Mouse (Mus musculus): ENCODE results near the gene Mettl16.

Gene Mettl16

DNA sequence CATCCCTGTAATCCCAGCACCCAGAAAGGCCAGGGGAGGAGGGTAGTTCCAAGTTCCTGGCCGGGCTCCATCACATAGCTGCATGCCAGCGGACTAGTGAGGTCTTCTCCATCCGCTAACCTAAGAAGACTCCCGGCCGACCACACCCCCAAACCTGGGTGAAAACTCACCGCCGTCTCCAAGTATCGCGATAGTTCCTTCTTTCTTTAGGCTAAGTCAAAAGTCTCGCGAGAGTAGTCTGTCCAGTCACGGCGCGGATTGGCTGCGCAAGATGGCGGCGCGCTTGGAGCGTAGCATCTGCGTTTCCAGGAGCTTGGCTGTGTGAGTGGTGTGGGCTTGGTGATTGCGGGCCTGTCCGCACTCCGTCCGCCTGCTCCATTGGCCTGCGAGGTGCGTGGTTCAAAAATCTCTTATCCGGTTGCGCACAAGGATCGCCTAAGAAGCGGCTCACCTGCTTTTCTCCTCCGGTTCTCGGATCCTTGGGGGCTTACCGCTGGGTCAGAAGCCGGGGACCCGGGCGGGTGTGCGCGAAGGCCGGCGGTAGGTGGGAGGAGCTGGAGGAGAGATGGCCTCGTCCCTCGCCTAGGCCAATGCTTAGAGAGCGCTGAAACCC is at the start of gene Mettl16:
Mettl16 (plus strand) TSS at position 236 of the 613 bp plus-strand sequence.
- DNase-seq (ENCODE audit: low spot score), result peak; percentile 94

DNA sequence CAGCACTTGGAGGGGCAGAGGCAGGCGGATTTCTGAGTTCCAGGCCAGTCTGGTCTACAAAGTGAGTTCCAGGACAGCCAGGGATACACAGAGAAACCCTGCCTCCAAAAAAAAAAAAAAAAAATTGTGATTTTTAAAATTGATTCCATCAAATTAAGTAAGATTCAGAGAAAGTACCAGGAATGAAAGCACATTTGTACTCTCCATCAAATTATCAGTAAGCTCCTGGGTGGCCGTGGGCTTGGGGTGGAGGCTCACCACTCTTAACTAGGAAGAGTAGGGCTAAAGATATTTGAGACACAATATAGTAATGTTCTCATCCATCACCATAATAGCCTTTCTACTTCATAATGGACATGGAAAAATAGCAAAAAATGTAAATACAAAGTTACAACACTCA is 49.5 kb upstream of the Mettl16 start:
- no peak for DNase-seq (ENCODE audit: low spot score)

DNA sequence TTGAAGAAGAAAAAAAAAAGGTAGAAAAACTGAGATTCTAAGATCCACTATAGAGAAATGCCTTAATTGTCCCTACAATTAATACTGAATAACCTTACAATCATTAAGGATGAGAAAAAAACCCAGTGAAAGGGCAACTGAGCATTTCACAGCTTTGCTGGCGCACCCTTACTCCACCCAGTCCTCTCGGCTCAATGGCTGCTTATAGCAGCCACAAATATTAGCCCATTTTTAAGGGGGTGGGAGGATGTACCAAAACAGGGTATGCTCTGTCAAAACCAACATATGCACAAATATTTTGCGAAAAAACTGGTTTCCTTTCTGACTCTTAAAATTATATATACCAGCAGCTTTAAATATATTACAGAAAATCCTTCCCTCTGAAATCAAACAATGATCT is 48.7 kb upstream of the Mettl16 start:
- DNase-seq (ENCODE audit: low spot score), result no peak

DNA sequence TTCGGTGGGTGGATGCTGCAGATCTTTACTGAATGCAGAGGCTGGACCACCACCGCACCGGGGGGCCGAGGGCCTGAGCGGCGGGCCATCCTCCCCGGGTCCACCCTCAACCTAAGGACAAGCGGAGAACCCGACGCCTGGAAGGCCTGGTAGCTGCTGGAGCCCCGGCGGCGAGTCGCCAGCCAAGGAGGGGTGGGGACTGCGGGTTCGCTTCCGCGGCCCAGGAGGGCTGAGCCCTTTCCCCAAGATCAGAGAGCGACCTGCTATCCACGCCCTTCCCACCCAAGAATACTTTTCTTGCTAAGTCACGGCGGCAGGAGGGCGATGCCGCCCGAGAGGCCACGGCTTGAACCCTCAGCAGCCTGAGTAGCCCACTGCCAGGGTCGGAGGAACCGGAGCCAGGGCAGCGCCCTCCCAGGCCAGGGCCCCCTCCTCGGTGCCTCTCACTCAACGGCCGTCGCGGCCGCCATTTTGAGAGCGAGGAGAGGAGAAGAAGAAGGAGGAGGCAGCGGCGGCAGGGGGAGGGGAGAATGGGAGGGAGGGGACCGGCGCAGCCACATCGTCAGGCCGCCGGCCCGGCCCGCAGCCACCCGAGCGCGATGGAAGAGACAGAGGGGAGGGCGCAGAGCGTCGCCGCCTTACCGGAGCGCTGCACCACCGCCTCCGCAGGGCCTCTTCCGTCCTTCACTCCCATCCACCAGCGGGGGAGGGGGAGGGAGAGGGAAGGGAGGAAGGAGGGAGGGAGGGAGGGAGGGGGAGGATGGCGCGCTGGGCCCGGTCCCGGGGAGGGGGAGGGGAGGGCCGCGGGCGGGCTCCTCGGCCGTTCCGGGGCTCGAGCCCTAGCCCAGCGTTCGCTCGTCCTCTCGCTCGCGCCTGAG is 47.0 kb upstream of the Mettl16 start:
- DNase-seq (ENCODE audit: low spot score), result peak; percentile 87

DNA sequence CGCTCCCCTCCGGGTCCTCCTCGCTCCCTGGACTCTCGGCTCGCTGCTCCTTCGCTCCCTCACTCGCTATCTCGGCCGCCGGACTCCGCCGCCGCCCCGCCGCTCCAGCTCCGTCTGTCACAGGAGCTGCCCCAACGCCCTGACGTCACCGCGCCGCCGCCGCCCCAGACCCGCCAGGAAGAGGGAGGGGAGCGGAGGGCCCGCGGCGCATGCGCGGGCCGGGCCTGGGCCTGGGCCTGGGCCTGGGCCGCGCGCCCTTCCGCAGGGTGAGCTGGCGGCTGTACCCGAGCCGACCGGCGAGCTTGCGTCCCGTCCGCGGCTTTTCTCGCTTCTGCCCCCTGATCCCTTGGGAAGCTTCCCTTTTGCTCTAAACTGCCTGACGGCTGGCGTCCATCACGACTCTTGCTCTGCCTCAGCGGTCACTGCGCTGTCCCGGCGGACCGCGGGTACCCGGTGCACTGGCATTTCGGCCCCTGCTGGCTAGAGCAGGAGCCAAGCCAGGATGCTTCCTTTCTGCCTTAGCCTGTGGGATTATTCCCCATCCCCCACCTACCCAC is 46.3 kb upstream of the Mettl16 start, which contains the start of gene Pafah1b1:
Pafah1b1 (minus strand) TSS at position 436 of the 557 bp plus-strand sequence.
- DNase-seq (ENCODE audit: low spot score), result peak; percentile 96

DNA sequence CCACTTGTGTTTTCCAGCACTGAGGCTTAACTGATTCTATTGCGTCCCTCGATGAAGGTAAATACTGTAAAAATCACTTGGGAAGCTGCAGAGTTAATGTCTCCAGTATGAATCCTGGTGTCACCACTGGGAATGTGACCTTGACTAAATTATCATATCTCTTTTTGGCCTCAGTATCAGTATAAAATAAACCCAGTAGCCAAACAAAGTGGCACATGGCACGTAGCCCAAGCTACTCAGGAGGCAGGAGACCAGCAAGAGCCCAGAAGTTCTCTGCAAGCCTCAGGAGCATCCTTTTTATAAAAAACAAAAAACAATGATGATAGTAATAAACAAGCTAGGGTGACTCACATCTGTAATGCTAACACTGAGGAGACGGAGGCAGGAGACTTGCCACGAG is 45.4 kb upstream of the Mettl16 start:
- no peak for DNase-seq (ENCODE audit: low spot score)

DNA sequence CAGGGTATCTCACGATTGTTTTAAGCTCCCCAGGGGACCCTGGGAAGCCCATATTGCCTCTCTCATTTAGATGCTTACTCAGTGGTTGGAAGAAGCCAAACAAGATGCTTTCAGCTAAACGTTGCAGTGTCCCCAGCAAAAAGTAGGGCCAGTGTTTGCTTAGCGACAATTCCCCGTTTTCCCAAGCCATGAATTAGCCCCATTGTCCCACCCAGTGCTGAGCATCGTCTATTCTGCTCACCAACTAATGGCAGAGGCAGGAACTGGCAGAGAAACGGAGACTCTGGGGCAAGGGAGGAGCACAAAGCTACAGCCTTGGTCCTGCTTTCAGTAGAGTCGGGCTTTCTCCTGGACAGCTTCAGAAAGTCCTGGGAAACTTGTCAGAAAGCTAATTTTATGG is 35.7 kb upstream of the Mettl16 start:
- DNase-seq (ENCODE audit: low spot score), result no peak

DNA sequence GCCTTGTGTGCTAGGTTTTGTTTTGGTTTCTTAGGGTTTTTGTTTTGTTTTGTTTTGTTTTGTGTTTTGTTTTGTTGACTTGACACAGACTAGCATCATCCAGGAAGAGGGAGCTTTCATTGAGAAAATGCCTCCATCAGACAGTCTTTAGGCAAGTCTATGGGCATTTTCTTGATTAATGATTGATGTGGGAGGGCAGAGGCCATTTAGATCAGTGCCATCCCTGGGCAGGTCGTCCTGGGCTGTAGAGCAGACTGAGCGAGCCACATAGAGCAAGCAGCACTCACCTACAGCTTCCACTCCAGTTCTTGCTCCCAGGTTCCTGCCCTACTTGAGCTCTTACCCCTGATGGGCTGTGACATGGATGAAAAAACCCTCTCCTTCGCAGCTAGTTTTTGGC is 32.8 kb upstream of the Mettl16 start:
- no peak for DNase-seq (ENCODE audit: low spot score)

DNA sequence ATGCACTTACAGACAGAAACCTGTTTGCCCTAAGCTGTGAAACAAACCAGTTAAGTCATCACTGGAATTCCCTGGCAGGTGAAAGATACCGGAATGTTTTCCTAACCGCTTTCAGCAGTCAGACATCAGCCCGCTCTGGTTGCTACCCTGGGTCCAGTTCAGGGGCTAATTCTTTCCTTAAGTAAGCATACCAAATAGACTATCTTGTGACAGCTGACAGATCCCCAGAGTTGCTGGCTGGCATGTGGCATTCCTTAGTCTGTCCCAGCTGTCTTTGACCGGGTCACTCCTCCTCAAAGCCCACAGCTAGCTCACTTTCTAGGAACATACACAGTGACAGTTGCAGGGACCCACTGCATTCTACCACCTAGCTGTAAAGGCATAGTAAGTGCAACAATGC is 22.6 kb upstream of the Mettl16 start:
- no peak for DNase-seq (ENCODE audit: low spot score)

DNA sequence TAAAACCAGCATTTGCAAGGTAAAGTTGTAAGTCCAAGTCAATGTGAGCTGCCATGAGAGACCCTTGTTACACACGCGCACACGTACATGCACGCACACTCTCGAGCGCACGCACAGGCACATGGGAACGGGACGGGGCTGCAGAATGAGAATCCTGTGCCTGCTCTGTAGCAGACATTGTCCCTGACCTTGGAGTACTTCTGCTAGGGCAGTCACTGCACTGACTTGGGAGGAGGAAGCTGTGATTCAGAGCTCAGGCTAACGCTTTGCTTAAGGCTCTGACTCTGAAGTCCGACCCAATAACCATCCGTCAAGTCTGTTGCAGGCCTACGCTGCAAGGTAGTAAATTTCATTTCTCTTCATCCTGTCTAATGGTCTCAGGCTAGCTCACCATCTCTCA is 21.4 kb upstream of the Mettl16 start:
- no peak for DNase-seq (ENCODE audit: low spot score)

DNA sequence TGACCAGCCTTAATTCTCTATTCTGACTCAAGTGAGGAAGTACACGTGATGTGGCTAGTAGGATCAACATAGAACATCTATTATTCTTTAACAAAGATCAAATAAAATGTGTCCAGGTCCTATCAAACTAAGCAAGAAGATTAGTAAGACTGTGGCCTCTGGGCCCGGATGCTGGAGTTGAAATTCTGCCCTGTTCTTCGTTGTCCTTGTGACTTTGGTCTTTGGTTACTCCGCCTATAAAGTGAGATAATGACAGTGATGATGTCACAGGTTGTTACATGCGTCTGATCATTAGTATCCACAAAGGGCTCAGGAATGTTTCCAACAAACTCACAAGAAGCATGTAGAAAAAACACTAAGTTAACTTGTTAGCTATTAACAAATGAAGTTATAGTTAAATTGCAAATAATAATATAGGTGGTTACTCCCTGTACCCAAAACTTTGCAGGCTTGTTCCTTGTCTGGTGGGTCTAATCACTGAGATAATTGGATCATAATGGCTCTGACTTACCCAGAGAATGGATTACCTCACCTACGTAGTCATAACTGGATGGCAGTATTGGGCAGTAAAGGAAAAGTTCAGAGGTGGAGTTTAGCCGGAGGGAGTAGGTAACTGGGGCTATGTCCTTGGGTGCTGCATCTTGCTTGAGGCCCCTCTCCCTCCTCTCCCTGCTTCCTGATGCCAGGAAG is 19.8 kb upstream of the Mettl16 start:
- DNase-seq (ENCODE audit: low spot score), result no peak

DNA sequence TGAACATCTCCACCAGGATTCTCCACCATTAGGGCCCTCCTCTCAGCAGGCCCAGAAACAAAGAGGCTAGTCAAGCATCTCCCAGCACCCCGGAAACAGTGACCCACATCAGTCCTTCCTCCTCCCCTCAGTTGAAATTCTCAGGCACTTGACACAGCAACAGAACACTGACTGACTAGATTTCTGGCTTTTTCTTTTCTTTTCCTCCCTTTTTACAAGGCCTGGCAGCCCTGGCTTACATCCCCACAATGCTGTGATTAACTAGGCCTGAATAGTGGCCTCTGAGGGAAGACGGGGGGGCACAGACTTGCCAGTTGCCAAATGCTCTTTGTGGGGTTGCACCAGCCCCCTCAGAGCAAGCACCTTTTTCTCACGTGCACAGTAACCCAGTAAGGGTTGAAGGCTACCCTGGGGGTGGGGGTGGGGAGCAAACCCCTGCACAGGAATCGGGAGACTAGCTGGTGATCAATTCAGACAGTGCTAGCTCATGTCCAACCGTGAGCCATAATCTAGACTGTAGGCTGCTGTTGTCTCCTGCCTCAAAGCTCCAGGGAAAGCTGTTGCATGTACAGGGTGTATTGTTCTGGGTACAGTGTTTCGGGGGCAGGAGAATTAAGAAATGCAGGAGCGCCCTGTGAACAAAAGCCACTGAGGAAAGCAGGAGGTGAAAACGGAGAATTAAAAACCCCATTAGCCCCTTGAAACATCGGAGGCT is 19.1 kb upstream of the Mettl16 start:
- no peak for DNase-seq (ENCODE audit: low spot score)

DNA sequence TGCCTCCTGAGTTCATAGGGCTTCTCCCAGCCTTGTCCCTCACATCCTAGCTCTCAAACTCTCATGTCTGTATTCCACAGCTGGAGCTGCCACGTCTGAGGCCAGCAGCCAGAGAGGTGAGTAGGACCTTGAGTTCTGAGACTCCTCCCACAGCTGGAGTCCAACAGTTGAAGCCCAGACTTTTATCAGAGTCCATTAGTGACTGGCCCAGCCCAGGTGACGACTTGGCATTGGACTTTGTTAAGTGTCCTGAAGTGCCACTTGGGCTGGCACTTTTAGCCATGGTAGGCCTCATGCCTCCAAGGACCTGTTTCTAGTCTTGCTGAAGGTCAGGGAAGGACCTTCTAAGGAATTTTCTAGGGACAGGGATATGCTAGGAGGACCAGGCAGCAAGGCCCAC is 14.0 kb upstream of the Mettl16 start:
- no peak for DNase-seq (ENCODE audit: low spot score)

DNA sequence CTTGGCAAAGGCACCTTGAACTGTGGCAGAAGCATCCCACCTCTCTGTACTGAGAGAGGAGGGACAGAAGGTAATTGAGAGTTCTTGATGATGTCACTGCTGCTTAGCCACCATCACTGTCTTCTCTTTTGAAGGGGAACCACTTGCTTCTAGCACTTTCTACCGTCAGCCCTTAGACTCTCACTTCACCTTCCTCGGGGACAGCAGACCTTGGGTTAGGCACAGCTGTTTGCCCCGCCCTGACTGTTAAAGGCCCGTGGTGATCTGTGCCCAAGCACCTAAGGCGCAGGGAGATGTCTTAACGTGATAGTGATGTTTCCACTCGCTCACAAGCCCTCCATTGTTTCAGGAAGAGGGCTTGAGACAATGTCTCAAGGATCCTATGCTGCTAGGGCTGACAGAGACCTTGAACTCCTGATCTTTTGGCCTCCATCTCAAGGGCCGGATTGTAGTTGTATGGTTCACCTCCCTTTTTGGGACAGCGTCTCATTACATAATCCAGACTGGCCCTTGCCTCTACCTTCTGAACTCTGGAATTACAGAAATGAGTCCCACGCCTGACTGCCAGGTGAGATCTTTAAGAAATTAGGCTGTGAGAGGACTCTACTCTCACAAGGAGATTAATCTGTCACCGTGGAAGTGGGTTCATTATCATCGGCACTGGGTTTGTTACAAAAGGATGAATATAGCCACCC is 9.5 kb upstream of the Mettl16 start:
- DNase-seq (ENCODE audit: low spot score), result no peak

DNA sequence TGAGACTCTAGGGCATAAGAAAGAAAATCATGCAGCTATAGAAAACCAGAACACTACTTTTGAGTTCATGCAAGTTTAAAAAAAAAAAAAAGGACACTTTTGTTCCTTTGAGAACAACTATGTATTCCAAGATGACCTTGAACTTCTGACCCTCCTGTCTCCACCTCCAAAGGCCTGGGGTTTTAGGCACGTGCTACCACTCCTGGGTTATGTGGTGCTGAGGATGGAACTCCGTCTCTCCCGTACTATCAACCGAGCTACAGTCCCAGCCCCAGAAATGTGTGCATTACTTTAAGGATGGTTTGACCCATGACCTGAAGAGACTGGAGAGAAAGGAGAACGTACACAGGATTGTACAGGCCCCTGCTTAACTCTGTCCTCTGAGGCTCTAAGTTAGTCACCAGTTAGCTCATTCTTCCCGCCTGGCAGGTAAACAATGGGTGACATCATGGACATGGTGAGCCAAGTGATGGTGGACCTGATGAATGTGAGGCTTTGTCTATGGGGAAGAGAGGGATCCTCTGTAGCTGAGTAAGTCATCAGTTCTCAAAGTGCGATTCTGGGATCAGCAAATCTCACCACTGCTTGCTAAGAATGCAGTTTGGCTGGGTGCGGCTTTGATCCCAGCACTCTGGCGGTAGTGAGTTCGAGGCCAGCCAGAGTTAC is 6.5 kb upstream of the Mettl16 start:
- no peak for DNase-seq (ENCODE audit: low spot score)

DNA sequence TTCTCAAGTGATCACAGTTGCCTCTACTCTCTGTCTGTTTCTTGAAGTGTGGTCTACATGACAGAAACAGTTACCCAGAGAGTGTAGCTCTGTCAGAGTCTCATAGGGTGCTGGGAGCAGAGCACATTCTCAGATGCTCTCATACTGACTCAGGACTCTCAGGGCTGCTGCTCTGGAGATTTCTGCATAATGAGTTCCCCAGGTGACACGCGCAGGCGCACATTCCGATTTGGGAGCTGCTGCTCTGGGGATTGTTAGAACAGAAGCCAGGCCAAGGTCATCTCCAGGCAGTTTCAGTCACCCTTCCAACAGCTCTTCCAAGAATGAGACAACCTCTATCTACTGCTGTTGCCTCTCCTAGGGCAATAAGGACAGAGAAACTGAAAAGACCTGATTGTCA is 3.2 kb upstream of the Mettl16 start:
- DNase-seq (ENCODE audit: low spot score), result no peak

DNA sequence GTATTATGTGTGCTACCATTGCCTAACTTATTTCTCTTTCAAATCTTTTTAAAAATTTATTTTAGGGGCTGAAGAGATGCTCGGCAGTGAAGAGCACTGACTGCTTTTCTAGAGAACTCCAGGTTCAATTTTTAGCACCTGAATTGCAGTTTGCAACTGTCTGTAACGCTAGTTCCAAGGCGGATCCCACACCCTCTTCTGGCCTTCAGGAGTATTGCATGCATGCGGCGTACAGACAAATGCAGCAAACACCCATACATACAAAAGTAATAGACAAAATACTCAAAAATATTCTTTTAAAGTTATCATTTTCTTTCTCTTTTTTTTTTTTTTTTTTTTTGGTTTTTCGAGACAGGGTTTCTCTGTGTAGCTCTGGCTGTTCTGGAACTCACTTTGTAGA is 2.6 kb upstream of the Mettl16 start:
- peak; percentile 36 for DNase-seq (ENCODE audit: low spot score)

DNA sequence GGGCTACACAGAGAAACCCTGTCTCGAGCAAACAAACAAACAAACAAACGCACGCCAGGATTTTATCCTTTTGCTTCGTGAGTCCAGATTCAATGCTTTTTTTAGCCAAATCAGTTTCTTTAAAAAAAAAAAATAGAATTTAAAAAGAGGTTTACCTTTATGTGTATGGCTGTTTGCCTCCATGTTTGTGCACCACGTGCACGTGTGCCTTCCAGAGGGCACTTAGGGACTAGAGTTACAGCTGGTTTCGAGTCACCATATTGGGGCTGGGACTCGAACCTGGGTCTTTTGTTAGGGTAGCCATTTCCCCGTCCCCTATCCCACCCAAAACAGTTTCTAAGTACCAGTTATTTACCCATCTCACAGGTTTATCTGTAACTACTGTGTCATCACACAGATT is 593 bp upstream of the Mettl16 start:
- DNase-seq (ENCODE audit: low spot score), result no peak

DNA sequence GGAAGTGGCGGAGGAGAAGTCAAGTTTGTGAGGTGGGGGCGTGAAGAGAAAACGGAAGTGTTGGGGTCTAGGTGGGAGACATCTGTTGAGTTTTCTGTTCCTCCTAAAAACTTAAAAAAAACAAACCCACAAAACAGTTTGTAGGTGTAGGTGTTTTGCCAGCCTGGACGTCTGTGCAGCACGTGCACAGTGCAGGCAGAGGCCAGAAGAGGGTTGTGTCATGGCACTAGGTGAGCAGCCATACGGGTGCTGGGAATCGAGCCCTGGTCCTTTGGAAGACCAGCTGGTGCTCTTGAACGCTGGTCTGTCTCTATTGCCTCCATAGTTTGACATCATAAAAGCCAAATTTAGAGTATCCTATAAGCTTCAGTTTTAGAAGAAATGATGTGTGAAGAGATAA is 604 bp downstream of the Mettl16 start:
- peak; percentile 6 for DNase-seq (ENCODE audit: low spot score)

DNA sequence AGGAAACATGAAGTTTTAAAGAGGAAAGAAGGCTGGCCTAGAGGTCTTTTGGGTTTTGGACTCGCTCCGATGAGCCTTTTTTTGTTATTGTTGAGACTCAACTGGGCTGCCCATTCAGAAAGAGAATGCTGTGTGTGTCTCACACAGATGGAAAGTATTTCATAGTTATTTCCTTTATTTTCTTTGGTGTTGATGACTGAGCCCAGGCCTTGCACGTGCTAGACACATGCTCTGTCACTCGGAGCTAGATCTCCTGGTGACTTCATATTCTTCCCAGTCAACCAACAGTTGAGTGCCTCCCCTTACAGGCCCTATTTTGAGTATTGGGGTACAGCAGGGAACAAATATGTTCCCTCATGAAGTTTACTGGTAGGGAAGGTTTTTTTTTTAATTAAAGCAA is 1.0 kb downstream of the Mettl16 start:
- DNase-seq (ENCODE audit: low spot score), result no peak

DNA sequence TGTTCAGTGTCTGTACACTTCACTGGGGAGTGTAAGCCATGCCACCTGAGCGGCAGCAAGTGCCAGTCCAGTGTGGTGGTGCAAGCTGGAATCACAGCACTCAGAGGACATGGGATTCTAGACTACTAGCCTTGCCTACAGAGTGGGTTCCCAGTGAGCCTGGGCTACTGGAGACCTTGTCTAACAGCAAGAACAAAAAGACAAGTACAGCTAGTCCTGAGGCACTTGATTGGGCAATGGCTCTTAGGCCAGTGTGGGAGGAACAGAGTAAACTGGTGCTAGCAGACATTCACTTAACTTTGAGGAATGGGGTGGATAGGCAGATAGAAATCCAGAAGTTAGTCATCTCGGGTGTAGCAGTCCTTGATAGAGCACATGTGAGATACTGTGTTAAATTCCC is 1.8 kb downstream of the Mettl16 start:
- DNase-seq (ENCODE audit: low spot score), result no peak

Measured in urinary bladder, postnatal 14 days (tissue).